Comparison of ENCODE assay signal across 23 mouse cellular contexts in the genomic region with DNA sequence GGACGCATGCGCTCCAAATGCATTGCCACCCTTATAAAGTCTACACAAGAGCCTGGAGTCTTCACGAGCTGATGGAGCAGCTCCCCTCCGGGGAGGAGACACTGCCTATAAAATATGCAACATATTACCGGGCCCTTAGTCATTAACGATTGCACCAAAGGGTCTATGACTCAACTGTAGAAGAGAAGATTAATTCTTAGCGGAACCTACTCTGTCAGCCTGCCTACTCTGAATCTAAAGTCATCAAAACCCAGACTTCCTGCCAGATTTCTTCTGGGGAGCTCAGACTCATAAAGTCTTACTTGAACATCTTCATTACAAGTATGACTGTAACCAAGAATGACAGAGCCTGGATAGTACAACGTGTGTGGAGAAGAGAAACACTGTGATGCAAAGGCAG.
"Had no signal": no experiment of that assay in that cellular context is flagged by ENCODE, and none has a peak within 500 bp of the region (broad histone marks: within the 10 kb centered on the region; RNA-seq: fewer than 3 reads in every experiment).

No protein-coding gene starts in this region.

- H3K9me3 ChIP-seq: kidney, embryonic 15.5 days; limb, embryonic 12.5 days; limb, embryonic 15.5 days; liver, embryonic 12.5 days; liver, embryonic 15.5 days; lung, embryonic 15.5 days; megakaryocyte, embryonic 14.5 days; midbrain, embryonic 10.5 days; midbrain, embryonic 13.5 days; stomach, embryonic 15.5 days had no signal

- H3K4me2 ChIP-seq: kidney, embryonic 15.5 days; limb, embryonic 12.5 days; limb, embryonic 15.5 days; liver, embryonic 12.5 days; liver, embryonic 15.5 days; lung, embryonic 15.5 days; midbrain, embryonic 13.5 days; stomach, embryonic 15.5 days had no signal

- H3K9ac ChIP-seq: kidney, embryonic 15.5 days; limb, embryonic 12.5 days; limb, embryonic 15.5 days; liver, embryonic 12.5 days; liver, embryonic 15.5 days; lung, embryonic 15.5 days; midbrain, embryonic 13.5 days; stomach, embryonic 15.5 days had no signal

- H3K27me3 ChIP-seq: liver, embryonic 12.5 days; stomach, embryonic 15.5 days had no signal

- H3K4me1 ChIP-seq: kidney, embryonic 15.5 days; liver, embryonic 12.5 days; liver, embryonic 15.5 days; megakaryocyte, embryonic 14.5 days; midbrain, embryonic 10.5 days; midbrain, embryonic 13.5 days; stomach, embryonic 15.5 days had no signal

- DNase-seq: kidney, postnatal 10 days; kidney, postnatal 36 days; layer of hippocampus, postnatal 36 days; left cerebral cortex, postnatal 4 days; lung, adult 18-20 months; lung, postnatal 10 days; lung, postnatal 36 days; retina, postnatal 1 day; right cerebral cortex, postnatal 25 days; spleen, adult 18-20 months; thymus, postnatal 25 days had no signal

- H3K36me3 ChIP-seq: kidney, embryonic 15.5 days; limb, embryonic 12.5 days; limb, embryonic 15.5 days; liver, embryonic 12.5 days; liver, embryonic 15.5 days; lung, embryonic 15.5 days; midbrain, embryonic 10.5 days; midbrain, embryonic 13.5 days; stomach, embryonic 15.5 days had no signal

- ATAC-seq: liver, embryonic 12.5 days; midbrain, embryonic 13.5 days; midbrain, embryonic 16.5 days had no signal

- H3K4me3 ChIP-seq: kidney, embryonic 15.5 days; left cerebral cortex, adult 2 months; limb, embryonic 12.5 days; limb, embryonic 15.5 days; liver, embryonic 12.5 days; liver, embryonic 15.5 days; lung, embryonic 15.5 days; megakaryocyte, embryonic 14.5 days; midbrain, embryonic 10.5 days; midbrain, embryonic 13.5 days; stomach, embryonic 15.5 days had no signal

- H3K27ac ChIP-seq: kidney, embryonic 15.5 days; left cerebral cortex, adult 2 months; limb, embryonic 12.5 days; limb, embryonic 15.5 days; liver, embryonic 12.5 days; liver, embryonic 15.5 days; lung, embryonic 15.5 days; midbrain, embryonic 10.5 days; midbrain, embryonic 13.5 days; stomach, embryonic 15.5 days had no signal
